8 mouse cellular contexts compared by ENCODE assay signal in genomic region chr15:62257955-62258354, GRCm38 (mm10).
DNase-seq lines count a peak whose midpoint lies in the region; ATAC-seq lines count a peak whose summit lies in the region.

No protein-coding gene starts in this region.

- intact Hi-C loops in heart, postnatal 14 days (cut with DNase I): no loop called here

- DNase-seq in ovary, adult 18-20 months (ENCODE audit: low spot score): peak; percentile 54
- no peak for DNase-seq in ovary, postnatal 10 days (ENCODE audit: low spot score)
- peak; percentile 44 for DNase-seq in fibroblast of lung, adult 2 months (ENCODE audit: low read depth)
- DNase-seq in heart, postnatal 14 days: peak; percentile 57 to 76
- peak; percentile 12 to 28 for DNase-seq in layer of hippocampus, adult 8-10 months (ENCODE audit: low spot score in 2 of 2)
- DNase-seq in lung, postnatal 36 days: peak; percentile 68
- peak; percentile 5 for DNase-seq in right cerebral cortex, postnatal 4 days

- ATAC-seq in inflammation-experienced regulatory T-cells, adult 6 months: no peak
